Mouse (Mus musculus) cerebellum, adult 8-10 months (tissue): Measurements from ENCODE around the gene Larp4b.

Experiments used
- DNase-seq: peaks from one replicate; pipeline ENCODE4 v3.0.0; 2022

Gene Larp4b

GRCm38 (mm10) chr13:9181666-9182264, 88.1 kb downstream of the Larp4b start:
- DNase-seq = peak; percentile 74

GRCm38 (mm10) chr13:9184281-9184680, 90.6 kb downstream of the Larp4b start:
- no peak for DNase-seq

GRCm38 (mm10) chr13:9184716-9185115, 91.0 kb downstream of the Larp4b start:
- no peak for DNase-seq

- DNase-seq = no peak
Observed at GRCm38 (mm10) chr13:9187156-9187555, 93.5 kb downstream of the Larp4b start.

GRCm38 (mm10) chr13:9187566-9188530, 94.2 kb downstream of the Larp4b start:
- peak; percentile 26 for DNase-seq

GRCm38 (mm10) chr13:9189481-9189880, 95.8 kb downstream of the Larp4b start:
- DNase-seq = no peak

- DNase-seq = peak; percentile 48
Observed at GRCm38 (mm10) chr13:9191172-9192140, 97.8 kb downstream of the Larp4b start.

- no peak for DNase-seq
Observed at GRCm38 (mm10) chr13:9192797-9193330, 99.2 kb downstream of the Larp4b start.

- DNase-seq = no peak
Observed at GRCm38 (mm10) chr13:9194656-9195055, 101.0 kb downstream of the Larp4b start.

GRCm38 (mm10) chr13:9195565-9195964, 101.9 kb downstream of the Larp4b start:
- DNase-seq = no peak

GRCm38 (mm10) chr13:9198106-9198505, 104.4 kb downstream of the Larp4b start:
- DNase-seq = no peak

- no peak for DNase-seq
Observed at GRCm38 (mm10) chr13:9198728-9199464, 105.2 kb downstream of the Larp4b start.

GRCm38 (mm10) chr13:9199465-9199844, 105.8 kb downstream of the Larp4b start:
- DNase-seq = no peak

GRCm38 (mm10) chr13:9222761-9223405, 129.2 kb downstream of the Larp4b start:
- DNase-seq = no peak
